Mouse (Mus musculus): ENCODE measurements around the gene Hdac10.

Gene Hdac10

DNA sequence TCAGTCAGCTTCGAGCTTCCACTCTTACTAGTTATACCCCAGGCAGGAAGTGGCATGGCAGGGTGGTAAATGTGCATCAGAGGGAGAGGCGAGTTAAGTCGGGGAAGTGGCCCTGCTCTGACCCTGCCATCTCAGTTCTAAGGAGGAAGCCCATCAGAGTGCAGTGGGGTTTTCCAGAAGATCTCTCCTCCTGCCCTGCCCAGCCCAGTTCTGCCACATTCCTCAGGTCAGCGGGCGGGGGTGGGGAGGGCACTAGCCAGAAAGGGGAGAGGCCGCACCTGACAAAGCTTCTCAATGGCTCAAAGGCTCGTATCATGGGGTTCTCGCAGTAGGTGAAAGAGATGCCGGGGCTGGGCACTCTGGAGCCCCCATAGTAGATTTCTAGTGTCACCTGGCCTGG lies 32.9 kb upstream of the Hdac10 start:
- no peak for DNase-seq (ENCODE audit: low read depth, low spot score)
- H3K36me3 ChIP-seq (ENCODE audit: control insufficient read depth, insufficient read depth, low read length, poor library complexity, severe bottlenecking): no peaks in the 10 kb centered on the region
- H3K27me3 ChIP-seq (ENCODE audit: control insufficient read depth, insufficient read depth, low read length, poor library complexity, severe bottlenecking): no peaks in the 10 kb centered on the region

DNA sequence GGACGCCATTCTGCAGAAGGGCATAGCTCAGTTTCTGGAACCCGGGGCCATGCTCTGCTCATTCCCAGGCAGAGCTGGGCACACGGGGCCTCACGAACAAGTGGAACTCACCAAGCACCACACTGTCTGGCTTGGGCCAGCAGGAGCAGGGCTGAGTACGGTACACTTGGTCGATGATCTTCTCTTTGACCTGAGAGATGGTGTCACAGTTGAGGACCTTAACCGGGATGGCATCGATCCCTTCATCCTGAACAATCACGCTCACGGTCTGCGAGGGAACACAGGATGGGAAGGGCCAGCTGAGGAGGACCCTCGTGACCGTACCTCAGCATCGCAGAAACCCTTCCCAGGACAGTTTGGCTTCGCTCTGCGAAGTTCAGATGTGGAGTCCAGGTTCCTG lies 30.0 kb upstream of the Hdac10 start:
- DNase-seq (ENCODE audit: low read depth, low spot score): no peak

DNA sequence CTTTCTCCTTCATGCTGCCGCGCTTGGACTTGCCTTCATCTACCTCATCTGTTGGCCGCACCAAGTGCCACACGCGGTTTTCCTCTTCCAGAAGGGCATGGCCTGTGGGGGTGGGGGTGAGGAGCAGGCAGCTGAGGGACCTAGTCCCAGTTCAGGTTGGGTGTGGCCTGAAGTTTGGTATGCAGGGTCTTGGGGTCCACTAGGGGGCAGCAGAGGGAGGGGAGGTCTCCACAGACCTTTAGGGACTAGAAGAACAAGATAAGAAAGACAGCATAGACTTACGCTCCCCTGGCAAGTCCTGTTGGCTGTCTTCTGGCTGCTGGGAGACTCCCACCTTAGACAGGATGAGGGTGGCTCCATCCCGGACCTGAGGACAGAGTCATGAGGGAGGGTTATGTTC lies 29.5 kb upstream of the Hdac10 start:
- no peaks in the 10 kb centered on the region for H3K36me3 ChIP-seq (ENCODE audit: control insufficient read depth, insufficient read depth, low read length, poor library complexity, severe bottlenecking)

More for the DNA sequence above, 30.0 kb upstream of the Hdac10 start:
- Histone ChIP-seq H3K27me3 (ENCODE audit: control insufficient read depth, insufficient read depth, low read length, poor library complexity, severe bottlenecking) (no peaks in the 10 kb centered on the region), H3K36me3 (ENCODE audit: control insufficient read depth, insufficient read depth, low read length, poor library complexity, severe bottlenecking) (no peaks in the 10 kb centered on the region)

DNA sequence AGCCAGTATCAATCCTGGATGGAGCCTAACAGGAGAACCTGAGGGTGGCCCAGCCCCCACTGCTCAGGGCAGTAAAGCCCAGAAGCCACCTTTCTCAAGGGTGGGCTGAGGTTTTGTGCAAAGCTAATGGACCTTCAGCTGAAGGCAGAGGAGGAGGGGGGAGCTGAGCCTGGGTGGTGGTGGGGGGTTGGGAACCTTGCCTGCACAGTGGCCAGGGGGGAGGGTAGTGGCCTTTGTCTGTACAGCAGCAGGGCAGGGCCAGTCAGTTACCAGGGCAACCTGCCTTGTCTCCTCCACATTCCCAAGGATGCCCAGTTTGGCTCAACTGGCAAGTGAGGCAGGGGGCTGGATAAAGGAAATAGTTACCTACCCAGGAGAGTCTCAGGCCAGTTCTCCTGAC lies 23.8 kb upstream of the Hdac10 start:
- Histone ChIP-seq H3K27me3 (ENCODE audit: control insufficient read depth, insufficient read depth, low read length, poor library complexity, severe bottlenecking) (no peaks in the 10 kb centered on the region), H3K36me3 (ENCODE audit: control insufficient read depth, insufficient read depth, low read length, poor library complexity, severe bottlenecking) (no peaks in the 10 kb centered on the region)
- DNase-seq (ENCODE audit: low read depth, low spot score): no peak

More for the DNA sequence above, 29.5 kb upstream of the Hdac10 start:
- H3K27me3 ChIP-seq (ENCODE audit: control insufficient read depth, insufficient read depth, low read length, poor library complexity, severe bottlenecking): no peaks in the 10 kb centered on the region
- DNase-seq (ENCODE audit: low read depth, low spot score): peak; percentile 92

DNA sequence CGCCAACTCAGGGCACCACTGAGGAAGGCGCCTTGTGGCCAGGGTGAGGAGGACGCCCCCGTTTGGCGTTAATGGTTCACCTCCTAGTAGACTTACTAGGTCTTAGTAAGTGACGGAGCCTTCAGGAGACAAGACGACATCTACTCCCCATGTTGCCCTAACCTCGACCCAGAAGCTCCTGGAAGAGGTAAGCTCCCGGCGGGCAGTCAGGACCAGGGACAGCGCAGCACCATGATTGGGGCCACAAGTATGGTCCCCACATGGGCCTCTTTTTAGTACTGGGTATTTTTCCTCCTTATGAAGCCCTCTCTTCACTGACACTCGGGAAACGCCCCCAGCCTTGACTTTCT lies 21.5 kb upstream of the Hdac10 start:
- Histone ChIP-seq H3K27me3 (ENCODE audit: control insufficient read depth, insufficient read depth, low read length, poor library complexity, severe bottlenecking) (no peaks in the 10 kb centered on the region), H3K36me3 (ENCODE audit: control insufficient read depth, insufficient read depth, low read length, poor library complexity, severe bottlenecking) (no peaks in the 10 kb centered on the region)
- DNase-seq (ENCODE audit: low read depth, low spot score): peak; percentile 65

DNA sequence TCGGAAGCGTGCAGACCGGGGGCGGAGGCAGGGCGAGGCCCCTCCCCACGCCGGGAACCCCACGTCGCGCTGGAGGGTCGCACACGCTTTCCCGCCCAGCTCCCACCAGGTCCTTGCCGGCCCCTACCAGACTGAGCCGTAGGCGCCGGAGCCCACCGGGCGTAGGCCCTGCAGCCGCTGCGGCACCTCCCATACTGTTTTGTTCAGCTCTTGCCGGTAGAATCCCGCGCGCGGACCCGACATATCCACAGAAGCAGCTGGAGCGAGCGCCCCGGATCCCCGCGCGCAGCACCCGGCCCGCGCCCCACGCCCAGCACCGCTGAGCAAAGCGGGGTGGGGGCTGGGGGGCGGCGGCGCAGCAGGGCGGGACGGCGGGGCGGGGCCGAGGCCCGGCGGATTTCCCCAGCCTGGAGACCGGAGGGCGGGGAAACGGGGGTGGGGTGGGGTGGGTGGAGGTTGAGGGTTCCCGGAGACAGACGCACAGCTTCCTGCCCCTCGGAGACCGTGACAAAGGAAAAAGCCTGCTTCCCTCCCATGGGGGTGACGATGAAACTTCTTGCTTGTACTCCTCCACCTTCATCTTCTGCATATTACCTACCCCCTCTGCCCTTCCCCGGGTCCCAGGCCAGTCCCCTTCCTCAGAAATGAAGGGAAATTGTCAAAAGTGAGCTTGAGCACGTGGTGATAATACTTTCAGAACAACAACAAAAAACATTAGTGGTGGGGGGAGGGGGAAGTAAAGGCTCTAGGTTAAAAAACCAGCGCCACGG lies 21.0 kb upstream of the Hdac10 start, which contains the start of gene Mapk11:
Gene Mapk11 (minus strand): TSS at position 358 of the 770 bp plus-strand sequence.
- DNase-seq (ENCODE audit: low read depth, low spot score): peak; percentile 67
- no peaks in the 10 kb centered on the region for H3K36me3 ChIP-seq (ENCODE audit: control insufficient read depth, insufficient read depth, low read length, poor library complexity, severe bottlenecking)
- H3K27me3 ChIP-seq (ENCODE audit: control insufficient read depth, insufficient read depth, low read length, poor library complexity, severe bottlenecking): no peaks in the 10 kb centered on the region

DNA sequence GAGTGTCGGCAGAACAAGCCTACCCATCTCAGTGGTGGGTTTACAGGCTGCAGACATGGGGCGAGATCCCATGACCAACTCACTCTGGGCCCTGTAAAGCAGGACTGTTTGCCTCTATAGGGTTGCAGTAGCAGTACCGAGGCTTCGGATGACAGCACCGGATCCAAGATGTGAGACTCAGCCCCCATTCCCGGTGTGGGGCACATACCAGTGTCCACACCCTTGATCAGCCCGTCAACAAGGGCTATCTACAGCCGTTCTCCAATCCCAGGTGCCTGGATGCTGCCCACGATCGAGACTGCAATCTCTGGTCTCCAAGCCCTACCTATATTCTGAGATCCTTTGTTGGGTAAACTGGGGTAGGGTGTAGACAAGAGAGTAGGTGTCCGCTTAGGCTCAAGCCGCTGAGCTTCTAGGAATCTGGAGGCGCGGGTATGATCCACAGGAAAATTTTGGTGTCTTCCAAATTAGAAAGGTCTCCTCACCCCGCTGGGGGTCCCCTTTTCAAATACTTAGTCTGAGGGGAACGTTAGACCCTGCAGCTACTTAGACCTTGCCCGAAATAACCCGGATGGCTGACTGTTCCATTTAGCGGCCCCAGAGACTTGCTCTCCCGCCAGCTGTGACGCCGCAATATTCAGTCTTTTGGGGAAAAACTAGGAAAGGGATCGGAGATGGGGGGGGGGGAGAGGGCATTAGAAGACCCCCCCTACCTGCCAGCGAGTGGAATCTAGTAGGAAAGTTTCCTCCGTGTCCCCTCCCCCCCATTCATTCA lies 20.2 kb upstream of the Hdac10 start:
- peaks cover 2% of the 10 kb centered on the region; the same call in 1 of the 2 replicates for H3K36me3 ChIP-seq (ENCODE audit: control insufficient read depth, insufficient read depth, low read length, poor library complexity, severe bottlenecking)
- no peak for DNase-seq (ENCODE audit: low read depth, low spot score)
- H3K27me3 ChIP-seq (ENCODE audit: control insufficient read depth, insufficient read depth, low read length, poor library complexity, severe bottlenecking): no peaks in the 10 kb centered on the region

DNA sequence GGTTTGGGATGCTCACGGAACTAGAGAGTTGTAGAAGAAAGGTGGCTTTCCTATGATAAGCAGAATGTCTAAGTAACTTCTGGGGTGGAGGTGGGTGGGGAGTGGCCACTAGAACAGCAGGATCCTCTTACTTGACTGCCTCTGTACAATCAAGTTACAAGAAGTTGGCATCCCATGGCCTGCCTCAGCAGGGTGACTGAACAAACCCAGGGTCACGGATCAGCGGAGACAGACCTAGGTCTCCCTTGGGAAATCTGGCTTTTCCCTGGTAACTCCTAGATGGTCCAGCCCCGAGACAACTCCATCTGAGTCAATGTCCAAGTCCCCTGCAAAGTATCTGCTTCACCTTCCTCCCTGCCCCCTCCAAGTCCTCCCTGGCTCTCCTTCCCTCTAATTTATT lies 19.4 kb upstream of the Hdac10 start:
- Histone ChIP-seq H3K27me3 (ENCODE audit: control insufficient read depth, insufficient read depth, low read length, poor library complexity, severe bottlenecking) (no peaks in the 10 kb centered on the region), H3K36me3 (ENCODE audit: control insufficient read depth, insufficient read depth, low read length, poor library complexity, severe bottlenecking) (peaks cover 2% of the 10 kb centered on the region; the same call in 1 of the 2 replicates)
- DNase-seq (ENCODE audit: low read depth, low spot score): no peak

DNA sequence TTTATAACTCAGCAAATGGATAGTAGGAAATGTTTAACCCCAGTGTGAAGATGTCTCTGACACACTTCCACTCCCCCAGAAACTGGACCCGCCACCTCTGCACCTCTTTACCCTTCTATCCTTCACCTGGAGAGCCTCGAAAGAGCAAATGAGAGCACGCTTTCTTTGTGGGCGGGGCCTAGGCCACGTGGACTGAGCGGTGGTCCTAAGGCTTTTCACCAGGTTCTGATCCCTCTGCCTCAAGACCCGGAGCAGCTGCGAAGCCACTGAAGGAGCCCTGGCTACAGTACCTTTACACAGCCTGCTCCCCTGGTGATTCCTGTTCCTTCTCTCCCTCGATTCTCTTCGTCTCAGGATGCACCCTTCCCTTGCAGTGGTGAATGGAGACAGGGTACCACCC lies 19.0 kb upstream of the Hdac10 start:
- no peak for DNase-seq (ENCODE audit: low read depth, low spot score)
- H3K36me3 ChIP-seq (ENCODE audit: control insufficient read depth, insufficient read depth, low read length, poor library complexity, severe bottlenecking): peaks cover 2% of the 10 kb centered on the region; the same call in 1 of the 2 replicates

DNA sequence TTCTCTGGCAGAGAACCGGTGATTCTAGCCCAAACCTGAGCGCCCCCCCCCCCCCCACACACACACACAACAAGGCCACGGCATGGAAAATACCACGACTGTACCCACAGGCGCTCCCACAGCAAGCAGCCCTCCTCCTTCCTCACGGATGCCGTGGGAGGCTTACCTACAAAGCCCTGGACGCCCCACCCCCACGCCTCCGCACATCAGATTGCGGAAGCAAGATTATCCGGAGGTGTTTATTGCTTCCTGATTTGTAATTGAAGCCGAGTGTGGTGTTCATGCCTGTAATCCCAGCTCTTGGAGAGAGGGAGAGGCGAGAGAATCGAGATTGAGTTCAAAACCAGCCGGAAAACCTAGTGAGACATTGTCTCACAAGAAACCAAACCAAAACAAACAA lies 18.5 kb upstream of the Hdac10 start:
- Histone ChIP-seq H3K27me3 (ENCODE audit: control insufficient read depth, insufficient read depth, low read length, poor library complexity, severe bottlenecking) (no peaks in the 10 kb centered on the region), H3K36me3 (ENCODE audit: control insufficient read depth, insufficient read depth, low read length, poor library complexity, severe bottlenecking) (peaks cover 2% of the 10 kb centered on the region; the same call in 1 of the 2 replicates)
- peak; percentile 86 for DNase-seq (ENCODE audit: low read depth, low spot score)

More for the DNA sequence above, 19.0 kb upstream of the Hdac10 start:
- no peaks in the 10 kb centered on the region for H3K27me3 ChIP-seq (ENCODE audit: control insufficient read depth, insufficient read depth, low read length, poor library complexity, severe bottlenecking)

DNA sequence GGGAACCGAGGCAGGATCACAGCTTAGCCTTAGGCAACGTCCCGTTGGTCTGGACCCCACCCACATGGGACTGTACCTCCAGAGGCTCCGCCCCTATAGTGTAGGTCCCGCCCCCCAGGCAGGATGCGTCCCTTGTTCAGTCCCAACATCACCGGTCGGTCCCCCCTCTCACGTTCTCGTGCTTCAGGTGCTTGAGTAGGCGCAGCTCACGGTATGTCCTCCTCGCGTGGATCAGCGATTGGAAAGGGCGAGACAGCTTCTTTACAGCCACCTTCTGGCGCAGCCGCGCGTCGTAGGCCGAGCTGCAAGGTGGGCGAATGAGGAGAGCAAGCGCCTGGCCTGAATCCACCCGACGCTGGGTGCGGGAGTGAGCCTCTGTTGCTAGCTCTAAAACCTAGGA lies 18.0 kb upstream of the Hdac10 start:
- H3K36me3 ChIP-seq (ENCODE audit: control insufficient read depth, insufficient read depth, low read length, poor library complexity, severe bottlenecking): peaks cover 2% of the 10 kb centered on the region; the same call in 1 of the 2 replicates
- no peaks in the 10 kb centered on the region for H3K27me3 ChIP-seq (ENCODE audit: control insufficient read depth, insufficient read depth, low read length, poor library complexity, severe bottlenecking)
- peak; percentile 73 for DNase-seq (ENCODE audit: low read depth, low spot score)

DNA sequence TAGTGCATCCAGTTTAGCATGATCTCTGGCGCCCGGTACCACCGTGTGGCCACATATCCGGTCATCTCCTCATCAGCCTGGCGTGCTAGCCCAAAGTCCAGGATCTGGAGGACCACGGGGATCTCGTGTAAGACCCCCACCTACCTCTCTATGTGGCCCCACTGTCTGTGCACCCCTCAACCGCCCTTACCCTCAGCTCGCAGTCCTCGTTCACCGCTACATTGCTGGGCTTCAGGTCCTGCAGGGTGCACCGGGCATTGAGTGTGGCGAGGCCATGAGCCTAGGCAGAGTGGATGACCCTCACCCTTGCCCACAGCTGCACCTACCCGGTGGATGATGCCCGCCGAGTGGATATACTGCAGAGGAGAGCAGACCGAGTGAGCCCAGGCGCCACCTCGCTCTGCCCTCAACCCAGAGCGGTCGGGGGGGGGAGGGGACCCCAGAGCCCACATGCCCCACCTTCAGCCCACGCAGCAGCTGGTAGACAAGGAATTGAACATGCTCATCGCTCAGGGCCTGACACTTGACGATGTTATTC lies 17.4 kb upstream of the Hdac10 start:
- H3K27me3 ChIP-seq (ENCODE audit: control insufficient read depth, insufficient read depth, low read length, poor library complexity, severe bottlenecking): no peaks in the 10 kb centered on the region
- peaks cover 2% of the 10 kb centered on the region; the same call in 1 of the 2 replicates for H3K36me3 ChIP-seq (ENCODE audit: control insufficient read depth, insufficient read depth, low read length, poor library complexity, severe bottlenecking)
- no peak for DNase-seq (ENCODE audit: low read depth, low spot score)

DNA sequence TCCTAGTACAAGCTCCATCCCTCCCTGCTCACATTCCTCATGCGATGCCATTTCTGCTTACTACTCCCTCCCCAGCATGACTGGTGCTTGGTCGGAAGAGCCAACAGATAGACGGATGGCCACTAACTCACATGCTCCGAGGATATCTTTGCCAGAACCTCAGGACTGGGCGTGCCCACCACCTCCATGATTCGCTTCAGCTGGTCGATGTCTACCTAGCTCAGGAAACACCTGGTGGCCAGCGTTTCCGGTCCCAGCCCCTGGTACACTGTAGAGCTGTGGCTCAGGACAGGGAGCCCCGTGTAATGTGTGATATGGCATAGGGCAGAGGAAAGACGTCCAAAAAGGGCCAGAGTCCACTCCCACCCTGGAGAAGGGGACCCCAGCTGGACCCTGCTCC lies 16.5 kb upstream of the Hdac10 start:
- Histone ChIP-seq H3K27me3 (ENCODE audit: control insufficient read depth, insufficient read depth, low read length, poor library complexity, severe bottlenecking) (0 out of 2 replicates have a peak, but pooled peaks cover 2% of the 10 kb centered on the region), H3K36me3 (ENCODE audit: control insufficient read depth, insufficient read depth, low read length, poor library complexity, severe bottlenecking) (peaks cover 2% of the 10 kb centered on the region; the same call in 1 of the 2 replicates)
- peak; percentile 36 for DNase-seq (ENCODE audit: low read depth, low spot score)

DNA sequence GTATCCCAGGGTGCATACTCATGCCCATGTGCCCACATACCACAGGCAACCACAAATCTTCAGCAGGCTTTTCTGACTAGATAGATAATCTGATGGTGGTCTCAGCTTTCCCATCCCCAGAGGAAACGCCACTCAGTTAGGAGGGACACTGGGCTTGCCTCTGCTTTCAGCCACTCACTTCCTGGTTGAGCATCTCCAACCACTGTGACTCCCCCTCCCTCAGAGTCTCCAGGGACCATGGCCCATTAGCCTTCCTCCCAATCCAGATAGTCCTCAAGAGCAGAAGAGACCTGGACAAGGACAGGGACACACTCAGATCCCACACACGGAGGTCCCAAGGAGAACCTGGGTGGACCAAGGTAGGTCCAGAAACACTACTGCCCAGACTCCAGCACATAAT lies 14.6 kb upstream of the Hdac10 start:
- DNase-seq (ENCODE audit: low read depth, low spot score): no peak
- H3K27me3 ChIP-seq (ENCODE audit: control insufficient read depth, insufficient read depth, low read length, poor library complexity, severe bottlenecking): 0 out of 2 replicates have a peak, but pooled peaks cover 2% of the 10 kb centered on the region
- peaks cover 2% of the 10 kb centered on the region; the same call in 1 of the 2 replicates for H3K36me3 ChIP-seq (ENCODE audit: control insufficient read depth, insufficient read depth, low read length, poor library complexity, severe bottlenecking)

DNA sequence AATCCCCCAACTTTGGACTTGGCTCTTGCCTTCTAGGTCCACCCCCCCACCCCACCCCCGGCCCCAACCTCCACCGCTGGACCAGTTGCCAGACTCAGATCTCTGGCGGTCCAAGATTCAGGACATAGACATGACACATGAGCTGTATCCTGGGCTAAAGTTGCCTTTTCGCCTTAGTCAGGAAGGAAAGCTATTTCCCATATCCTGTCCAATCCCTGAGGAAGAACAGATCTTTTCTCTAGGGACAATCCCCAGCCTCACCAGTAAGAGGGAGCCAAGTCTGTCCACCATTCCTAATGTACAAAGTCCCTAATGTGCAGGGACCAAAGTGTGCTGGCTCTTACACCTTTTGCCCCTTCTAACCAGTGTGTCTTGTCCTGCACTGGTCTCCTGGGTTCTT lies 13.4 kb upstream of the Hdac10 start:
- peaks cover 2% of the 10 kb centered on the region; the same call in 1 of the 2 replicates for H3K36me3 ChIP-seq (ENCODE audit: control insufficient read depth, insufficient read depth, low read length, poor library complexity, severe bottlenecking)
- H3K27me3 ChIP-seq (ENCODE audit: control insufficient read depth, insufficient read depth, low read length, poor library complexity, severe bottlenecking): 0 out of 2 replicates have a peak, but pooled peaks cover 2% of the 10 kb centered on the region

More for the DNA sequence above, 13.4 kb upstream of the Hdac10 start:
- no peak for DNase-seq (ENCODE audit: low read depth, low spot score)
